Mouse (Mus musculus) C2C12 (cell line): ENCODE results near the gene Dock4. TPM values are rescaled to one million over a fixed set of nuclear protein-coding genes. Genes with fewer than 3 reads are reported as not detected.
A peak's percentile ranks its signal among the peaks of the same experiment; 100 is the strongest.

Experiments
- H3K27me3 ChIP-seq: one replicate; pipeline ENCODE4 v1.6.1; 2011; ENCODE audit not compliant: control insufficient read depth, insufficient read depth, insufficient read length
- H3K36me3 ChIP-seq: one replicate; pipeline ENCODE4 v1.6.1; 2011; ENCODE audit not compliant: control insufficient read depth, insufficient read depth
- H3K4me3 ChIP-seq: one replicate; pipeline ENCODE4 v1.5.1; 2011; ENCODE audit warnings: mild to moderate bottlenecking, control low read depth; ENCODE audit not compliant: poor library complexity, insufficient read depth, severe bottlenecking
- H3K79me2 ChIP-seq: one replicate; pipeline ENCODE4 v1.6.1; 2011; ENCODE audit not compliant: control insufficient read depth, insufficient read depth
- H3K79me3 ChIP-seq: one replicate; pipeline ENCODE4 v1.6.1; 2011; ENCODE audit warnings: low read depth, control low read depth
- H3ac ChIP-seq: one replicate; pipeline ENCODE3; 2011; ENCODE audit warnings: low read depth; ENCODE audit not compliant: control insufficient read depth, insufficient read length
- CEBPB ChIP-seq: IDR thresholded peaks from one replicate; pipeline ENCODE4 v1.6.1; 2011; ENCODE audit warnings: low read depth, mild to moderate bottlenecking, control low read depth, moderate library complexity
- CTCF ChIP-seq: IDR thresholded peaks from one replicate; pipeline ENCODE4 v1.5.1; 2011; ENCODE audit not compliant: control insufficient read depth, insufficient read depth, insufficient read length
- FOSL1 ChIP-seq: IDR thresholded peaks from one replicate; pipeline ENCODE4 v1.8.0; 2011; ENCODE audit warnings: mild to moderate bottlenecking, low read length; ENCODE audit not compliant: poor library complexity, insufficient read depth, severe bottlenecking
- MAX ChIP-seq: IDR thresholded peaks from one replicate; pipeline ENCODE4 v1.6.1; 2011; ENCODE audit warnings: mild to moderate bottlenecking, control low read depth
- MYOD1 ChIP-seq: IDR thresholded peaks from one replicate; pipeline ENCODE4 v1.6.1; 2011; ENCODE audit warnings: low read depth; ENCODE audit not compliant: control insufficient read depth, insufficient read length
- MYOG ChIP-seq: IDR thresholded peaks from one replicate; pipeline ENCODE4 v1.6.1; 2011; ENCODE audit not compliant: control insufficient read depth, insufficient read length; ENCODE audit errors: extremely low read depth
- USF1 ChIP-seq: IDR thresholded peaks from one replicate; pipeline ENCODE4 v1.6.1; 2011; ENCODE audit warnings: low read depth, mild to moderate bottlenecking, control low read depth, moderate library complexity
- polyA plus RNA-seq: library from polyadenylated mRNA; unstranded; fragments of >200 nt; fragmentation: generic; extraction: Trizol; gene quantifications from one replicate; pipeline ENCODE4 v1.2.1, GENCODE M21; 2012; ENCODE audit warnings: missing spikeins

The Dock4 gene
- polyA plus RNA-seq, 1 experiment: 0.80 TPM

GRCm38 (mm10) chr12:40552201-40552600, 106.4 kb downstream of the Dock4 start:
- Histone ChIP-seq H3K79me3 (no peaks in the 10 kb centered on the region), H3K36me3 (no peaks in the 10 kb centered on the region), H3ac (no peak overlapping the region), H3K4me3 (no peak overlapping the region), H3K27me3 (no peaks in the 10 kb centered on the region), H3K79me2 (no peaks in the 10 kb centered on the region)
- no peak for TF ChIP-seq MAX
- TF ChIP-seq MYOD1: no peak
- no peak for TF ChIP-seq MYOG
- no peak for TF ChIP-seq CEBPB
- no peak for TF ChIP-seq CTCF
- TF ChIP-seq USF1: no peak
- no peak for TF ChIP-seq FOSL1

GRCm38 (mm10) chr12:40553929-40554328, 108.2 kb downstream of the Dock4 start:
- no peaks in the 10 kb centered on the region for H3K79me2 ChIP-seq
- no peaks in the 10 kb centered on the region for H3K36me3 ChIP-seq
- H3ac ChIP-seq: no peak overlapping the region
- TF ChIP-seq CTCF (no peak), MYOD1 (no peak), USF1 (no peak), MAX (no peak), FOSL1 (no peak), CEBPB (no peak), MYOG (no peak)
- H3K79me3 ChIP-seq: no peaks in the 10 kb centered on the region
- no peak overlapping the region for H3K4me3 ChIP-seq
- no peaks in the 10 kb centered on the region for H3K27me3 ChIP-seq

DNA sequence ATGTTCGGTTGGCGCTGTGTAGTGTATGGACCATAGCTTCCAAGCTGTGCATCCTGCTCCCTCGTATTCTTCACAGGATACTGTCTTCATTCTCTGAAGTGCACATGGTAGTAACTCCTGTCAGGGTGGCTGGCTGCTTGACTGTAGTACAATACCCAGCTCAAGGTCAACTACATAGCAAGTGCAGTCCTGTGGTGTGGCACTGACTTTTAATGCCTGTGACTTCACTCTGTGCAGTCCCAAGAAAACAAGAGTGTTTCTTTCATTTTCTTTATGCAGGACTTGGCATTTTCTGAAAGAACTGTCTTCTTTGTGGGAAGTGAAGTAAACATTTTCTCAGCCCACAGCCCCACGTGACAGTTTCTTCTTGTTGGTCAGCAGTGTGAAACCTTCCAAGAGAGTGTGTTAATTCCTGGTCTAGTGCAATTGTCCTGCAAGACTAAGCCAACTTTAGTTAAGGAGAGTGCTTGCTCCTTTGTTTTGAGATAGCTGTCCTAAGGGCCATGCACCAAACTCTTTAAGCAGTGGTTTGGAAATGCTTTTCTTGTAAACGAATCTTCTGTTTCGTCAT, 109.3 kb downstream of the Dock4 start:
- Histone ChIP-seq H3K36me3 (no peaks in the 10 kb centered on the region), H3K4me3 (no peak overlapping the region), H3K79me2 (no peaks in the 10 kb centered on the region), H3K79me3 (no peaks in the 10 kb centered on the region), H3K27me3 (no peaks in the 10 kb centered on the region), H3ac (no peak overlapping the region)
- TF ChIP-seq FOSL1 (no peak), CEBPB (no peak), MYOD1 (no peak), USF1 (no peak), MAX (no peak), CTCF (no peak), MYOG (no peak)

DNA sequence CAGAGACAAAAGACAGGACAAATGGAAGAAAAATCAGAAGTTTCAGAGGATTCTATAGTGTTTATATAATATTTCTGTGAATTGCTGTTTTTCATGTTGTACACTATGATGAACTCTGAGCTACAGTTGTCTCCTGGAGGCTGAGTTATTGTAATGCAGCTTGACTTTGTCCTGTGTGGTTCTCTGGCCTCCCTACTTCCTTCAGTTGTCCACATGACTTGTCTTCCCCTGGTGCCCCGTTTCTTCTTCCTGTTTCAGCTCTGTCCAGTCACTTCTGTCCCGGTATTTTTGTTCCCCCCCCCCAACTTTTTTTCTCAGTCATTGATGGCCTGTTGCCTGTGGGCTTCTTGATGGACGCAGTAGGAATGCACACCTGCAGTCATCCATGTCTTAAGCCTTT, 112.8 kb downstream of the Dock4 start:
- Histone ChIP-seq H3K79me2 (no peaks in the 10 kb centered on the region), H3K79me3 (no peaks in the 10 kb centered on the region)
- no peak for TF ChIP-seq USF1
- no peak for TF ChIP-seq FOSL1
- TF ChIP-seq MYOG: no peak
- TF ChIP-seq CTCF: no peak
- TF ChIP-seq MYOD1: no peak
- TF ChIP-seq CEBPB: no peak
- no peak for TF ChIP-seq MAX

GRCm38 (mm10) chr12:40559103-40559502, 113.4 kb downstream of the Dock4 start:
- TF ChIP-seq MAX (no peak), CEBPB (peak; percentile 45), MYOG (no peak), USF1 (peak; percentile 70), MYOD1 (no peak), CTCF (no peak)
- no peak overlapping the region for H3K4me3 ChIP-seq
- no peak overlapping the region for H3ac ChIP-seq
- no peaks in the 10 kb centered on the region for H3K79me3 ChIP-seq
- H3K36me3 ChIP-seq: no peaks in the 10 kb centered on the region
- no peaks in the 10 kb centered on the region for H3K79me2 ChIP-seq
- no peaks in the 10 kb centered on the region for H3K27me3 ChIP-seq

More for the DNA sequence above, 112.8 kb downstream of the Dock4 start:
- no peak overlapping the region for H3K4me3 ChIP-seq
- H3K27me3 ChIP-seq: no peaks in the 10 kb centered on the region
- H3K36me3 ChIP-seq: no peaks in the 10 kb centered on the region
- H3ac ChIP-seq: no peak overlapping the region

DNA sequence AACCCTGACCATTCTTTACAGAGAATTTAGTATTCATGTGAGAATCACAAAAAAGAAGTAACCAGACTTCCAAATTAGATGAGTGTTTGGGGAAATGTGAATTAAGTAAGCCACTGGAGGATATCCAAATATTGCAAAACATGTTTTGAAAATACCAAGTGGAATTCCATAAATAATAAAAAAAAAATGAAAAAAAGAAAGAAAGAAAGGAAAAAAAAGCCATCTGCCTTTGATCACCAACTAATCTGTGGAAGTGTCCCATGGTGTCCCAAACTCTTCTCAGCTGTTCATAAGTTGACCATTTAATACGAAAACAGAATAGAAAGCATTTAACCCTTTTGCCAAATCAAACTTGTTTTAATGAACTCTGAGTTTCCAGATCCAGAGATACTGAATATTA, 118.0 kb downstream of the Dock4 start:
- TF ChIP-seq USF1 (no peak), MYOG (no peak), CTCF (no peak), MYOD1 (no peak), FOSL1 (no peak), MAX (no peak), CEBPB (no peak)
- Histone ChIP-seq H3K27me3 (no peaks in the 10 kb centered on the region), H3K36me3 (no peaks in the 10 kb centered on the region), H3K79me3 (no peaks in the 10 kb centered on the region), H3K79me2 (no peaks in the 10 kb centered on the region), H3ac (no peak overlapping the region), H3K4me3 (no peak overlapping the region)
